12 mouse cellular contexts compared by ENCODE assay signal in the genomic region with DNA sequence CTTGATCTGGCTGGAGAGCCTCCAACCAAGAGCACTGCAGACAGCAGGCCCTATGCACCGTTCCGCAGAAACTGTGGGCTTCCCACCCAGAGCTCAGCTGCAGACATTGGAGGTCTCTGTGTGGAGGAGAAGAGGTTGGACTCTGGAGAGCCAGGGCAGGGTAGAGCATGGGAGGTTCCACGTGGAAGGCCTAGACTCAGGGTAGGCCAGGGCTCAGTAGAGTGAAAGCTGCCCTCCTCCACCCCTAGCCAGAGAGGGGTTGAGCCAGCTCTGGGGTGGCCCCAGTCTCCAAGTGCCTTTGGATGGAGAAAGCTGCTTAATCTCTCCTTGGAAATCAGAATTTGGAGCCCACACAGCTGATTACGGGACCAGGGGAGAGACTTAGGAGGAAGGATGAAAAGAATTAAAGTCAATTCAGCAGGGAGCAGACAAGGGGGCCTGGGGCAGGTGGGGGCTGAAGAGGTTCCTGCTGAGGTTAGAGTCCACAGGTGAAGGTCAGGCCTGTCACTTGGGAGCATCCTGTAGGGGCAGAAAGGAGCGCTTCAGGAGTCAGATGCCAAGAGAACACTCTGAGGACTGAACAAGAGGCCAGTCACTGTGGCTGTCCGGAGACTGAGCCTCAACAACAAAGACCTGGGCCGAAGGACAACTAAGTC. TPM values are rescaled to one million over a fixed set of nuclear protein-coding genes. Genes with fewer than 3 reads are reported as not detected.
DNase-seq lines count a peak whose midpoint lies in the region; ATAC-seq lines count a peak whose summit lies in the region.
"Had no signal": no experiment of that assay in that cellular context is flagged by ENCODE, and none has a peak within 500 bp of the region (broad histone marks: within the 10 kb centered on the region; RNA-seq: fewer than 3 reads in every experiment).

No protein-coding gene starts in this region.

- no peak overlapping the region for H3K27ac ChIP-seq in hindbrain, embryonic 11.5 days (ENCODE audit: low read depth, low read length)
- no peak overlapping the region for H3K27ac ChIP-seq in hindbrain, embryonic 16.5 days (ENCODE audit: low read depth, low read length)
- peak overlapping the region; percentile 76 for H3K27ac ChIP-seq in intestine, embryonic 16.5 days (ENCODE audit: low read length)

- 43% methylated on average over 7 of the region's 7 CpGs for WGBS in hindbrain, embryonic 11.5 days
- WGBS in hindbrain, embryonic 16.5 days, result 45% methylated on average over 7 of the region's 7 CpGs
- WGBS in intestine, embryonic 16.5 days, result 58% methylated on average over 7 of the region's 7 CpGs

- H3K36me3 ChIP-seq in hindbrain, embryonic 11.5 days (ENCODE audit: control insufficient read depth, insufficient read depth, low read length), result no peaks in the 10 kb centered on the region
- H3K36me3 ChIP-seq in hindbrain, embryonic 16.5 days (ENCODE audit: control insufficient read depth, insufficient read depth, low read length), result no peaks in the 10 kb centered on the region
- no peaks in the 10 kb centered on the region for H3K36me3 ChIP-seq in intestine, embryonic 16.5 days (ENCODE audit: control insufficient read depth, insufficient read depth, low read length)
- H3K36me3 ChIP-seq: G1E had no signal

- no peak overlapping the region for H3K4me2 ChIP-seq in hindbrain, embryonic 11.5 days (replicated peaks; ENCODE audit: low read depth, low read length)
- H3K4me2 ChIP-seq in hindbrain, embryonic 16.5 days (ENCODE audit: low read length), result no peak overlapping the region
- H3K4me2 ChIP-seq in intestine, embryonic 16.5 days (ENCODE audit: low read depth, low read length), result no peak overlapping the region
- H3K4me2 ChIP-seq: liver, embryonic 11.5 days had no signal

- H3K4me3 ChIP-seq in hindbrain, embryonic 11.5 days (ENCODE audit: low read depth, low read length), result no peak overlapping the region
- no peak overlapping the region for H3K4me3 ChIP-seq in hindbrain, embryonic 16.5 days (ENCODE audit: low read length)
- H3K4me3 ChIP-seq in intestine, embryonic 16.5 days (ENCODE audit: low read length), result no peak overlapping the region

- no peak overlapping the region for H3K9ac ChIP-seq in hindbrain, embryonic 11.5 days (ENCODE audit: low read depth, low read length)
- H3K9ac ChIP-seq in hindbrain, embryonic 16.5 days (ENCODE audit: low read depth, low read length), result no peak overlapping the region
- H3K9ac ChIP-seq in intestine, embryonic 16.5 days (ENCODE audit: low read depth, low read length), result 0 out of 2 replicates have a peak overlapping the region, but pooled peaks have one; percentile 7

- DNase-seq in embryo, embryonic 10 days (ENCODE audit: low spot score), result peak; percentile 32
- DNase-seq in embryo, embryonic 11 days, result no peak
- no peak for DNase-seq in hindbrain, embryonic 11.5 days (ENCODE audit: low spot score)
- peak; percentile 37 for DNase-seq in adipocyte (ENCODE audit: low spot score)
- no peak for DNase-seq in retina, postnatal 1 day
- DNase-seq: adrenal gland, adult 2 months; heart, adult 11 months had no signal

- 0 out of 2 replicates have a peak, but pooled peaks have one; percentile 30 for ATAC-seq in hindbrain, embryonic 11.5 days (ENCODE audit: low FRiP score)
- no peak for ATAC-seq in hindbrain, embryonic 16.5 days
- peak; percentile 60; the same call in 1 of the 2 replicates for ATAC-seq in intestine, embryonic 16.5 days
- ATAC-seq in granulocyte monocyte progenitor cell, adult 5-6 weeks (replicated peaks; ENCODE audit: poor library complexity, severe bottlenecking), result no peak

- H3K9me3 ChIP-seq in hindbrain, embryonic 11.5 days (ENCODE audit: control insufficient read depth, low read length), result no peaks in the 10 kb centered on the region
- H3K9me3 ChIP-seq in hindbrain, embryonic 16.5 days (ENCODE audit: control insufficient read depth, low read length), result no peaks in the 10 kb centered on the region
- H3K9me3 ChIP-seq in intestine, embryonic 16.5 days (ENCODE audit: control insufficient read depth, low read length), result no peaks in the 10 kb centered on the region
- H3K9me3 ChIP-seq: G1E had no signal

- peaks cover 2% of the 10 kb centered on the region; the same call in 1 of the 2 replicates for H3K4me1 ChIP-seq in hindbrain, embryonic 11.5 days (replicated peaks; ENCODE audit: control insufficient read depth, insufficient read depth, low read length)
- H3K4me1 ChIP-seq in hindbrain, embryonic 16.5 days (ENCODE audit: control insufficient read depth, insufficient read depth, low read depth, low read length), result no peaks in the 10 kb centered on the region
- H3K4me1 ChIP-seq in intestine, embryonic 16.5 days (ENCODE audit: control insufficient read depth, insufficient read depth, low read length), result peaks cover 16% of the 10 kb centered on the region; the same call in 1 of the 2 replicates

- no peaks in the 10 kb centered on the region for H3K27me3 ChIP-seq in hindbrain, embryonic 11.5 days (ENCODE audit: control insufficient read depth, insufficient read depth, low read length)
- H3K27me3 ChIP-seq in hindbrain, embryonic 16.5 days (replicated peaks; ENCODE audit: control insufficient read depth, insufficient read depth, low read length), result no peaks in the 10 kb centered on the region
- no peaks in the 10 kb centered on the region for H3K27me3 ChIP-seq in intestine, embryonic 16.5 days (replicated peaks; ENCODE audit: control insufficient read depth, insufficient read depth, low read length)

RNA-seq across cellular contexts. Expression of a gene that starts 45.8 kb away (rescaled TPM):
- 27.0 and 29.6 TPM in 2 replicates for polyA plus RNA-seq in hindbrain, embryonic 11.5 days (2014; fragmentation: Nextera tagmentation; extraction: Ambion mirVana)
- 33.1 and 38.3 TPM in 2 replicates for polyA plus RNA-seq in hindbrain, embryonic 16.5 days (2015; fragmentation: Nextera tagmentation; extraction: Ambion mirVana)
- polyA plus RNA-seq in intestine, embryonic 16.5 days (2015; fragmentation: Nextera tagmentation; extraction: Ambion mirVana), result 16.6 and 18.2 TPM in 2 replicates
- 15.7 and 30.6 TPM in 2 replicates for total RNA-seq in granulocyte monocyte progenitor cell, adult 5-6 weeks (2014; fragmentation: Nextera tagmentation)
- 15.7 and 24.6 TPM in 2 replicates for total RNA-seq in granulocyte monocyte progenitor cell, adult 5-6 weeks (2017)

Comparison
In these comparisons a context has a peak if more than half of its experiments do, and no peak if none do; other contexts are left out.
1. DNase-seq: peak in embryo, embryonic 10 days (single experiment) and adipocyte (single experiment); none in embryo, embryonic 11 days (single experiment), hindbrain, embryonic 11.5 days (single experiment) and retina, postnatal 1 day (single experiment).
2. ATAC-seq: peak in hindbrain, embryonic 11.5 days (single experiment) and intestine, embryonic 16.5 days (single experiment); none in hindbrain, embryonic 16.5 days (single experiment) and granulocyte monocyte progenitor cell, adult 5-6 weeks (single experiment).